Mouse (Mus musculus) heart, postnatal 0 days (tissue): ENCODE measurements around the gene Myrip.

Experiments
- CTCF ChIP-seq: IDR thresholded peaks from 2 replicates; pipeline ENCODE4 v1.5.1; 2016; ENCODE audit warnings: antibody characterized with exemption, control low read depth, low read depth
- EP300 ChIP-seq: IDR thresholded peaks from 2 replicates; pipeline ENCODE4 v1.6.1; 2016; ENCODE audit warnings: antibody characterized with exemption, low read depth

- TF ChIP-seq CTCF (no peak), EP300 (no peak)
Observed at GRCm38 (mm10) chr9:120263994-120264393, 37.3 kb upstream of the Myrip start.
